Mouse (Mus musculus): ENCODE measurements around the gene Dock2.

- TF ChIP-seq EP300 (IDR thresholded peaks at IDR 0.05; ENCODE audit: insufficient read depth, low read depth, low read length) (no peak), CTCF (IDR thresholded peaks at IDR 0.05; ENCODE audit: low read depth, low read length) (no peak), POLR2A (IDR thresholded peaks at IDR 0.05; ENCODE audit: insufficient read depth, low read length) (no peak)
Measured at GRCm38 (mm10) chr11:34814319-34814718, 30.6 kb upstream of the Dock2 start.
